Mouse (Mus musculus) megakaryocyte, adult 5-6 weeks (primary cell): ENCODE results near the gene Olfr263. TPM values are rescaled to one million over a fixed set of nuclear protein-coding genes. Genes with fewer than 3 reads are reported as not detected.

Experiments
- ATAC-seq: 2 replicates; pipeline ENCODE4 v1.8.0; 2016; ENCODE audit warnings: mild to moderate bottlenecking, inconsistent platforms; ENCODE audit not compliant: poor library complexity, severe bottlenecking
- total RNA-seq, 2 experiments: library from RNA; stranded (forward) in 1 of 2; stranded (reverse) in 1 of 2; fragments of 153-499, 151-499 nt in 1 of 2; fragments of 221-1000, 200-1000 nt in 1 of 2; gene quantifications; 2 replicates each; pipeline versions ENCODE4 v1.2.3 to v1.2.4; 2015 to 2017

Olfr263 gene
- total RNA-seq, 2 experiments from 2014 or later, result not detected

- ATAC-seq, result peak; percentile 65
These were observed 40.4 kb downstream of the Olfr263 start for GRCm38 (mm10) chr13:21169657-21170430.

- no peak for ATAC-seq
These were observed 41.2 kb downstream of the Olfr263 start for GRCm38 (mm10) chr13:21170431-21171155.

- no peak for ATAC-seq
These were observed 41.7 kb downstream of the Olfr263 start for GRCm38 (mm10) chr13:21171156-21171530.

- ATAC-seq, result no peak
These were observed 42.2 kb downstream of the Olfr263 start for GRCm38 (mm10) chr13:21171600-21172150.

GRCm38 (mm10) chr13:21172241-21173027 lies 43.0 kb downstream of the Olfr263 start:
- peak; percentile 39 for ATAC-seq

- no peak for ATAC-seq
These were observed 43.6 kb downstream of the Olfr263 start for GRCm38 (mm10) chr13:21173072-21173471.

- ATAC-seq, result no peak
These were observed 47.3 kb downstream of the Olfr263 start for GRCm38 (mm10) chr13:21176733-21177132.

GRCm38 (mm10) chr13:21177657-21178056 lies 48.2 kb downstream of the Olfr263 start:
- no peak for ATAC-seq

GRCm38 (mm10) chr13:21178364-21178763 lies 48.9 kb downstream of the Olfr263 start:
- peak; percentile 22 for ATAC-seq

- ATAC-seq, result peak; percentile 68
These were observed 49.9 kb downstream of the Olfr263 start, which contains the start of gene Trim27 for GRCm38 (mm10) chr13:21179367-21179723. Gene Trim27, plus strand, starts transcription at chr13:21179445.

GRCm38 (mm10) chr13:21179724-21180550 lies 50.5 kb downstream of the Olfr263 start:
- peak; percentile 82 for ATAC-seq

- ATAC-seq, result peak; percentile 51
These were observed 51.4 kb downstream of the Olfr263 start for GRCm38 (mm10) chr13:21180551-21181530.

GRCm38 (mm10) chr13:21181996-21182395 lies 52.6 kb downstream of the Olfr263 start:
- ATAC-seq, result no peak

GRCm38 (mm10) chr13:21183066-21183465 lies 53.6 kb downstream of the Olfr263 start:
- ATAC-seq, result no peak

- ATAC-seq, result no peak
These were observed 54.2 kb downstream of the Olfr263 start for GRCm38 (mm10) chr13:21183661-21184060.

- no peak for ATAC-seq
These were observed 56.1 kb downstream of the Olfr263 start for GRCm38 (mm10) chr13:21185521-21185920.
